Mouse (Mus musculus): ENCODE data around the gene Bbx. TPM values are rescaled to one million over a fixed set of nuclear protein-coding genes. Genes with fewer than 3 reads are reported as not detected.

Bbx gene
- total and polyA plus RNA-seq, 3 experiments, result 6.5 to 36.0 (median 9.2) TPM

- TF ChIP-seq ZKSCAN1 (IDR thresholded peaks at IDR 0.05; ENCODE audit: low read depth, low read length) (no peak), SIN3A (IDR thresholded peaks at IDR 0.05; ENCODE audit: low read length) (no peak; the same call in 1 of the 2 replicates), TAL1 (IDR thresholded peaks at IDR 0.05; ENCODE audit: low read length) (no peak), CHD2 (IDR thresholded peaks at IDR 0.05; ENCODE audit: low read length) (no peak), UBTF (IDR thresholded peaks at IDR 0.05; ENCODE audit: borderline replicate concordance, insufficient read depth, low read depth, low read length) (no peak), MYB (IDR thresholded peaks at IDR 0.05; ENCODE audit: low read depth, low read length) (no peak), GABPA (IDR thresholded peaks at IDR 0.05; ENCODE audit: low read depth, low read length) (no peak), CTCF (IDR thresholded peaks at IDR 0.05 in 2 of 3, conservative IDR thresholded peaks at IDR 0.05 in 1 of 3; ENCODE audit: control insufficient read depth in 1 of 3, insufficient read depth in 1 of 3, low read depth in 2 of 3, low read length in 3 of 3, poor library complexity in 1 of 3, severe bottlenecking in 1 of 3) (peak; percentile 48 to 77 (median 70)), USF2 (IDR thresholded peaks at IDR 0.05; ENCODE audit: borderline replicate concordance in 1 of 2, insufficient read depth in 1 of 2, low read depth in 1 of 2, low read length in 2 of 2) (no peak), USF1 (IDR thresholded peaks at IDR 0.05; ENCODE audit: low read depth, low read length) (no peak), BHLHE40 (IDR thresholded peaks at IDR 0.05; ENCODE audit: borderline replicate concordance, low read depth, low read length) (no peak), TBP (IDR thresholded peaks at IDR 0.05; ENCODE audit: low read depth, low read length) (no peak)
Measured at GRCm38 (mm10) chr16:50374611-50375010, 57.6 kb downstream of the Bbx start (continued).

DNA sequence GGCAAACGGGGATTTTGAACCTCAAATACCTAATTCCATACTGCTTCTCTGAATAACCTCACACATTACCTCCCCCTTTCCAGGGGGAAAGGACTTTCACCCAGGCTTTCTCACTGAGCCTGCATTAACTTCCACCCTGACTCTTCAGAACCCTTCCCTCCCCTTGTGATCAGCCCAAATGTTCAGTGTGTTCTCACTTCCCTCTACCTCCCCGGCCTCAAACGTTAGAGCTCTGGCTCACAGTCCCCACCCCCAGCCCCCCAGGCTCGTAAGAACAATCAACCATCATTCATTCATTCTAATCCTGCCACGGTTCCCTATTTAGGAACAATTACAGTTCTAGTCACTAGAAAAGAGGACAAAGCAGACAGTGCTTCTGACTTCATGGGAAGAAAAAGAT, 58.5 kb downstream of the Bbx start:
- no peak overlapping the region for H3K27ac ChIP-seq (ENCODE audit: control insufficient read depth, low read depth, low read length)
- H3K4me3 ChIP-seq (ENCODE audit: control insufficient read depth in 1 of 2, insufficient read depth in 1 of 2, low read depth in 2 of 2, low read length in 2 of 2), result no peak overlapping the region
- no peak overlapping the region for H3K9ac ChIP-seq (ENCODE audit: control insufficient read depth, low read depth, low read length, poor library complexity, severe bottlenecking)
- TF ChIP-seq MXI1 (IDR thresholded peaks at IDR 0.05; ENCODE audit: low read depth, low read length), result no peak
- no peak for TF ChIP-seq CTCF (IDR thresholded peaks at IDR 0.05 in 2 of 3, conservative IDR thresholded peaks at IDR 0.05 in 1 of 3; ENCODE audit: control insufficient read depth in 1 of 3, insufficient read depth in 1 of 3, low read depth in 2 of 3, low read length in 3 of 3, poor library complexity in 1 of 3, severe bottlenecking in 1 of 3)
- TF ChIP-seq POLR2AphosphoS2 (IDR thresholded peaks at IDR 0.05; ENCODE audit: low read length), result no peak
- no peak for TF ChIP-seq CHD2 (IDR thresholded peaks at IDR 0.05; ENCODE audit: low read length)
- no peak for TF ChIP-seq NELFE (IDR thresholded peaks at IDR 0.05; ENCODE audit: low read depth, low read length)
- TF ChIP-seq MYC (IDR thresholded peaks at IDR 0.05; ENCODE audit: low read depth, low read length), result no peak
- TF ChIP-seq RAD21 (IDR thresholded peaks at IDR 0.05; ENCODE audit: low read depth, low read length), result no peak
- TF ChIP-seq ZC3H11A (IDR thresholded peaks at IDR 0.05; ENCODE audit: low read depth, low read length), result no peak
- TF ChIP-seq SIN3A (IDR thresholded peaks at IDR 0.05; ENCODE audit: low read length), result no peak
- TF ChIP-seq USF1 (IDR thresholded peaks at IDR 0.05; ENCODE audit: low read depth, low read length), result no peak
- no peak for TF ChIP-seq MAFK (IDR thresholded peaks at IDR 0.05; ENCODE audit: borderline replicate concordance, low read depth, low read length)
- no peak for TF ChIP-seq ETS1 (IDR thresholded peaks at IDR 0.05; ENCODE audit: low read depth, low read length)
- DNase-seq (ENCODE audit: low read depth, low spot score), result no peak
- no peaks in the 10 kb centered on the region for H3K27me3 ChIP-seq (ENCODE audit: control insufficient read depth in 1 of 2, insufficient read depth in 2 of 2, low read length in 2 of 2)
- no peaks in the 10 kb centered on the region for H3K9me3 ChIP-seq (replicated peaks; ENCODE audit: insufficient read depth, low read length)
- peaks cover 7 to 10% of the 10 kb centered on the region in 2 experiments for H3K4me1 ChIP-seq (ENCODE audit: control insufficient read depth in 1 of 2, insufficient read depth in 2 of 2, low read length in 2 of 2)
- H3K79me2 ChIP-seq (ENCODE audit: control insufficient read depth, insufficient read depth, low read length, poor library complexity), result no peaks in the 10 kb centered on the region; the same call in 1 of the 2 replicates
- peaks cover 0 to 10% of the 10 kb centered on the region in 2 experiments; a peak in 2 of 4 replicates for H3K36me3 ChIP-seq (ENCODE audit: control insufficient read depth in 1 of 2, insufficient read depth in 2 of 2, low read length in 2 of 2)

Measured in MEL (cell line).